Mouse (Mus musculus) erythroblast, adult 5-6 weeks (primary cell): Measurements from ENCODE around the gene Ripor2. TPM values are rescaled to one million over a fixed set of nuclear protein-coding genes. Genes with fewer than 3 reads are reported as not detected.

Experiments used
- ATAC-seq: replicated peaks from 2 replicates; pipeline ENCODE4 v1.8.0; 2016; ENCODE audit warnings: moderate number of reproducible peaks, mild to moderate bottlenecking, moderate TSS enrichment, inconsistent platforms; ENCODE audit not compliant: poor library complexity, low FRiP score, severe bottlenecking
- total RNA-seq, 2 experiments: library from RNA; stranded (forward) in 1 of 2; stranded (reverse) in 1 of 2; fragments of 150-400 nt in 1 of 2; fragments of 200-764, 138-1000 nt in 1 of 2; gene quantifications; 2 replicates each; pipeline versions ENCODE4 v1.2.3 to v1.2.4; 2015 to 2017; ENCODE audit warnings: low replicate concordance in 2 of 2

Gene Ripor2
- total RNA-seq, 2 experiments from 2014 or later = 13.3 to 20.2 TPM

DNA sequence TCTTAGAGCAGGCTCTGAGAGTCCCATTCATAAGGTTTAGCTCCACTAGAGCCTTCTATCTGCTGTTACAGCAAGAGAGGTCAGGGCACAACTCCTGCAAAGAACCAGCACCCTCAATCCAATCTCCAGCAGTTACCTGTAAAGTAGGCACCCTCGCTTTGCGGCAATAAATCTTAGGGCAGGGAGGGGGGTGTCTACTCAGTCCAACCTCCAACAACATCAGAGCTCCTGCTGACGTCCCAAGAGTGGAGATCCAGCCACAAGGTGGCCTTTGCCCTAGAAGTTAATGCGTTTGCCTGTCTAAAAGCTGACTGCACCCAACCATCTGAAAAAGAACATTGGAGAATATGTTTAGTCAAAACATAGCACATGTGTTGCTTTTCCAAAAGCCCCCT, 58.2 kb downstream of the Ripor2 start:
- ATAC-seq = no peak

DNA sequence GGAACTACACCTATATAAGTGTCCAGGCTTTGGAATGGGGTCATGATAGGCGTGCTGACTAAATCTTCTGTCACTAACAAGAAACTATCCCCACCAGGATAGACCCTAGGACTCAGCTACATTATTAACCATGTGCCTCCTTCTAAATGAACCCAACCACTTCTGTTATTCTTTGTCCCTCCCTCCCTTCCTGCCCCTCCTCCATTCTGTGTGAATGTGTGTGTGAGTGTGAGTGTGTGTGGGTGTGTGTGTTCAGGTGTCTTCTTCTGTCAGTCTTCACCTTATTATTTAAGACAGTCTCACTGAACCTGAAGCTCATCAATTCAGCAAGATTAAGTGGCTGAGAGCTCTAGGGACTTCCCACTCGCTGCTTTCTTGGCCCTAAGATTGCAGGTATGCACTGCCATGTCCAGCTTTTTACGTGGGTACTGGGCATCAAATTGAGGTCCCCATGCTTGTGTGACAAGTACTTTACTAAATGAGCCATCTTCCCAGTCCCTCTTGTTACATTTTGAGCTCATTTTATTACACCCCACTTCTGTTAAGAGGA, 58.9 kb downstream of the Ripor2 start:
- ATAC-seq = no peak

DNA sequence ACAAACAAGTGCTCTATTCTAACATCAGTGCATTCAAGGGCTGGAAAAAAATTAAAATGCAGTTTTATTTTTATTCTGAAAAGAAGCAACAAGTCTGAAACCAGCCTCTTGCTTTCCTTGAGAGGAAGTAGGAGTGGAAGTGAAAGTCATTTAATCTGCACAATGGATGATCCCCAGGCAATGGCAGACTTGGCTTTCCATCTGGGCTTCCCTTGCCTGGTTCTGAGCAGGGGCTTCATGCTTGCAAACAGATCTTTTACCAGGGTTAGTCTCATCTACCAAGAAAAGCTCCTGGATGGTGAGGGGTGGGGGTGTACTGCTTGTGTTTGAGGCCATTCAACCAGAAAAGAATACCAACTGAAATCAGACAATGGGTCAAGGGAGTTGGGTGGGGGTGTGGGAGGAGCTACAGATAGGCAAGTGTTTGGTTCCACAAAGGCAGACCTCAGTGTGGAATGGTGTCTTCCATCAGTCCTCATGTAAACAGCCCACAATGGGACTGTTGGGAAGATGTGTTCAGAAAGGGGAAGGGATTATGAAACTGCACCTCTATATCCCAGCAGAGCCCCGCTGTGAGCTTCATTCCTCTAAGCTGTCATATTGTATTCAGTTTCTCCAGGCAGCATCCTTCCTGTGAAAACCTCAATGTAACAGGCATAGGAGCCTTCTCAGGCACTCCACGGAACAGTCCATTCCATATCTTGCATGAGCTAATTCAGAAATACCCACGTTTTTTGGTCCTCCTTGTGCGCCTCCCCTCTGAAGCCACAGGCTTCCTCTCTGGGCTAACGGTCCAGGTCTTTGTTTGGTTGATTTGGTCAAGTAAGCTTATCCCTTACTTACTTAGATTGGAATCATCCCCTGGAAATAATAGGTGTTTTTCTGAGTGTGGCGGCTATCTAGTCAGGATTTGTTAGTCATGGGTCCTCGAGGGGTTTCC, 59.8 kb downstream of the Ripor2 start:
- ATAC-seq = no peak

DNA sequence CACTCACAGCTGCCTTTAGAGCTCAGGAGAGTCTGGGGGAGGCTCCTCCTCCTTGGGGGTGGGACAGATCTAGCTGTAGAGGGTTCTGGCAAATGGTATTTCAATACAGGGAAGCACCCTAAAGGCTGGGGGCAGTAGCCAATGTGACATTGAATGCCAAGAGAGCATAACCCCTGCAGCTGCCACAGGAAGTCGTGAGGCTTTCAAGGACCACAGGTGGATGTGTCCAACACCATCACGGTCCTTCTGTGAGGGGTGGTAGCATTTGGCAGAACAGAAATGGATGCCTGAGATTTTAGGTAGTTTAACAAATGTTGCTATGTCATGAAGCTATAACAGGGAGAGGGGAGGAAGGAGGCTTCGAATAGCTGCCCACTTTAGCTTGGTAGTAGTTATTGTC, 63.2 kb downstream of the Ripor2 start:
- no peak for ATAC-seq

DNA sequence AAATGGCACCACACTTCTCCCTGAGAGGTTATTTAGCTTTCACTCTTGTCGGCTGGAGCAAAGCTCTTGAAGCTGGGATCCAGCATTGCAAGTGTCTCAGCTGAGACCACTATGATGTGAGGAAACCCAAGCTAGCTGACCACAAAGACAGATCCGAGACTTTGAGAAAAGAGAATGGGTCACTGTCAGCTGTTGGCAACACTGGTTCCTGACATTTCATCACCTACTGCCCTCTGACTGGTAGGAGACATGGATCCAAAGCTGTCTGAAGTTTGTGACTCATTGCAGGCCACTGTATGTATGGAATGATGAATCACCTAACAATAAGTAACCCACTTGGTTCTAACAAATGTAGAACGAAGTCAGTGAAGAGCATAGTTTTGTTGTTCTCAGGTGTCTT, 64.3 kb downstream of the Ripor2 start:
- ATAC-seq = no peak

DNA sequence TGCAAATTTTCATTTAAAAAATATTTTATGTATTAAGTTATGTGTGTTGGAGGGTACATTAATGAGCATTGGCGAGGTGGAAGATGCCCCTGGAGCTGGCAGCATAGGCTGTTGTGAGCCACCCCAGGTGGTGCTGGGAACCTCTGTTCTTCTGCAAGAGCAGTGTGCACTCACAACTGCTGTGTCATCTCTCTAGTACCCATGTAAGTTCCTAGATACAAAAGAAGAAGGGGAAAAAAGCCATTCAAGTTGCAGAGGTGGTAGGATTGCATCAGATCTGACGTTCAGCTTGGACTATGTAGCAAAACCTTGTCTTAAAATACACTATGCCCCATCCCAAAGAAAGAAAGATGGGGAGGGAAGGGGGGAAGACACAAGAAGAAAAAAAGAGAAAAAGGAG, 65.5 kb downstream of the Ripor2 start:
- no peak for ATAC-seq

DNA sequence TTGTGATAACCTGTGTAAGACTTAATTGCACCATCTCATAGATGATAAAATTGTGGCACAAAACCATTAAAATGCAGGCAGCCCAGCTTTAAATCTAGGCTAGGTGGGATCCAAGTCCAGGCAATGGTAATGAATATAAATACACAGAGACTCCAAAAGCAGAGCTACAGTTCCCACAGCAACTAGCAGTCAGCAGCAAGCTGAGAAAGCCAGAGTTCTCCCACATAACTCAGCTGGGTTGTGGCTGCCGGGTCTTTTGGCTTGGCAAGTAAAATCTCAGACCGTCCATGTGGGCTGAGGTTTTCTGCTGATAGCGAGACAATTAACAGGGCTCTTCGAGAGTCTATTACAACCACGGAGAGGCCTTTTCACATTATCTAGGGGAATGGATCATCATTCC, 66.0 kb downstream of the Ripor2 start:
- no peak for ATAC-seq

DNA sequence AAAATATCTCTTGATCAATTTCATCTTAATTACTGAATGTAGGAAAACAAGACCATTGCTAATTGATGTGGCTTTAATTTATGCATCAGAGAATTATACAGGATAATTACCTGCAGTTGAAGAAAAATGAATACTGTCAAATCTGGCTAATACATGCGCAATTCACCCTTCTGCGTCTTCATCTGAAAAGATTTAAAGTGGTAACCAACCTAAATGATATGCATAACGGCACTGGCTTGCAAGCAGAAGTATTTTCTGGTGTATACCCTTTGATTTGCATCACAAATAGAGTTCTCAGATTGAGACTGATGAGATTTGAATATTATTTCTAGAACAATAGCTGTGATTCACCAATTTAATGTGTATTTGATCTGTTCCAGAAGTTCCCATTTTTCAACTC, 66.7 kb downstream of the Ripor2 start:
- ATAC-seq = no peak

DNA sequence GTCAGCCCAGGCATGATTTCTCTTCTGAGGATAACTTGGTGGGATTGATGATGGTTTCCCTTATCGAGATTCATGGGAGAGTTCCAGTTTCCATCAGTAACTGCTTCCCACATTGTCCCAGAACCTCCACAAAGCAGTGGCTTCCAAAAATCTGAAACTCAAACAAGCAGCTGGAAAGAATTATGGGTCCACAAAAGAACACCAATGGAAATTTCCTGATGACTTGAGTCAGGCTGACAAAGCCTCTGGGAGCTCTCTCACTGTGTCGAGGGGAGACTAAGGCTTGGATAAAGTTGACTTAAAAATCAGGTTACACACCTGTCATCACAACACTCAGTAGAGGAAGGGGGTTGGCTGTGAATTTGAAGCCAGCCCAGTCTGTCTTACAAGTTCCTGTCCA, 67.1 kb downstream of the Ripor2 start:
- no peak for ATAC-seq

DNA sequence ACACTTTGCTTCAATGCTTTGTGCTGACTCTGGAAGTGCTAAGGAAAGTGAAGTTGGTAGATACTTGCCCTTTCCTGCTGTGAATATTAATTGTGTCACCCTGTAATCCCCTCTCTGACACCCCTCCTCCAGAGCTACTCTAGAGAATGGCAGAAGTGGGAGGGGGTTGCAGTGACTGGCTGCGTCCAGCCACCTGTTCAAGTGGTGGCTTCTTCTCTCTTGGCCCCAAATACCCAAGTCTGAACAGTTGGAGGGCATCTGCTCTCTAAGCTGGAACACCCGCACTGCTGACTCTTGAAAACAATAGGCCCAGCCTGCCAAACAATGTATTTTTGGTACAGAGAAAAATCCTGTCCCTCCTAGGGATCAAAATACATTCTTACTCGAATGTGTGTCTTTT, 69.0 kb downstream of the Ripor2 start:
- ATAC-seq = no peak

DNA sequence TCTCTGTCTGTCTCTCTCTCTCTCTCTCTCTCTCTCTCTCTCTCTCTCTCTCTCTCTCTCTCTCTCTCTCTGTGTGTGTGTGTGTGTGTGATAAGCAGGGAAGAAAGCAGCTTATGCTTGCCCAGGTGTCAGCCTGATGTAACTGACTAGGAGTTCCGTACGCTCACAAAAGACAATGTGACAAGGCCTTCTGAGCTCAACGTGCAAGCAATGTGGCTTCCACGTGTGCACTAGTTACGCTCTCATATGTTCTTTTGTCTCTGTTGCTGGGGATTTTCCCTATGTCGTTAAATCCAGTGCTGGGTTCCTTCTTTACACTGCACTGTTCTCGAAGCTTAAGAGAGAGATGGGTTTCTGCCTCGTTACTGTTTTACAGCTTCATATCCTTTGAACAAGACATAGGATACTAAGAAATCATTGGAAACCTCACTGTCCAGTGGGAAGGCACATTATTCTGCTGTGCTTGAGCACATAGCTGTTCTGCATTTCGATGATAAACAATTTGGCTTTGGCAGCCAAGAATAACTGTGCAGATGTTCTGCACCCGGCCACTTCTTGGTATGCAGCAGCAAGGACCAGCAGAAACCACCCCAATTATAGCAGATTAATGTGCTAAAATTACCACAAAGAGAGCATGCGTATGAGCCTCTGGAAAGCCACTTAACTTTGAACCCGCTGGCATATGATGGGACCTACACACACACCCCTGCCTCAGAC, 73.1 kb downstream of the Ripor2 start:
- no peak for ATAC-seq

DNA sequence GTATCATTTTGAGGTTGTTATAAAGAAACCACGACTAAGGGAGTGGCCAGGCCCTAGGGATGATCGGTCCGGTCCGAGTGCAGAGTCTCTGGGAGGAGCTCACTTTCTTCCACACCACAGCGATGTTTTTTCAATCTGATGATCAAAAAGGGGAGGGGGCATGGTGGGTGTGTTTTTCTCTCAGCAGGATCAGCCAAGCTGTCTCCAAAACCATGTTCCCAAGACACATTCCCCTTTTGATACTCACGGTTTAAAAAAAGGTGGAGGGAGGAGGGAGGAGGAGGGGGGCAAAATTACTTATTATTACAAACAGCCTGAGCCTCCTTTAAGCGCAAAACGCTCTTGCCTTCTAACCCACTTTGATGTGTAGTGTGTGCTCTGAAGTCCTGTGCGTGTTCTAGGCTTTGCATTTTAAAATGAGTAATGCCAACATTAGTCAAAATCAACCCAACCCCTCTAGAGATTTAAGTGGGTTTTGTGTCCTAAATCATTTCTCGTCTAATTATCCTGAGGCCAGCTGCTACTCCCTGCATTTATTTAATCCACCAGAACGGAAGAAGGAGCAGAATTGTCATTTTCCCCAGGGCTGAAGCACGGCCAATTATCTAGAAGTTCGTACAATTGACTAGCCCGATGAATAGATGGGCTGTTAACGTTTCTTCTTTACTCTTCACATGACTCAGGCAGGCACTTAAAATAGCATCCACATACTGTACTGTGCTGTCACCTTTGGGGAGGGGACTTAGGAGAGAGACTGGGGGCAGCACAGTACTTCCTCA, 74.9 kb downstream of the Ripor2 start:
- no peak for ATAC-seq

DNA sequence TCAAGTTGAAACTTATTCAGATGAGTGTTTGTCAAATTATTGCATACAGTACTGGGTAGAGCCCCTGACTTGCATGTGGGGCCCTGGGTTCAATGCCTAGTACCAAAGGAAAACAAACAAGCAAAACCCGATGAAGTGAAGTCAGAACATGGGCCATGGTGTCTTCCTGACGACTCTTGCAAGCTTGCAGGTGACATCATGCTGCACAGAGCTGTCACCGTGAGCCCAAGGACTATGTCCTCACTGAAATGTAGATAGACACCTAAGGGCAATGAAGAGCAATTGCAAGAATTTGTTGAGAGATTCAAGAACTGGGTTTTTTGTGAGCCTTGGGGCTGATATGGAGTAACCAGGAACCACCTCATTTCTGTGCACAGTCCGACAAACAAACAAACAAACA, 84.8 kb downstream of the Ripor2 start:
- ATAC-seq = no peak

DNA sequence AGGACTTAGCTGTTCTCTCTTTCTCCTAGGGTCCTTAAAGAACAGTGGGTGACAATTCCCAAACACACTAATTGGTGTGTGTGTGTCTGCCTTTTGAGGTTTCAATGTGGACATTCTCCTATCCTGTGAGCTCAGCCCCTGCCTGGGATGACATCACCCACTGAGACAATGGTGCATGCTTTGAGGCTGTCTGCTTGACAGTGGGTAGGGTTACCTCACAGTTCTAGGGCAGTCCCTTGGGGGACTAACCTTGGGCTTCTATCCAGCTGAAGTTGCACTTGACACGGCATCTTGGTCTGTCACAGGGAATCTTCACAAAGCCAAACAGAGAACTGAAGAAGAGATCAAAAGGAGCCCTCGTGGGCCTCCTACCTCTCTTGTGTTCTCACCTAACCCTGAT, 86.6 kb downstream of the Ripor2 start:
- no peak for ATAC-seq

DNA sequence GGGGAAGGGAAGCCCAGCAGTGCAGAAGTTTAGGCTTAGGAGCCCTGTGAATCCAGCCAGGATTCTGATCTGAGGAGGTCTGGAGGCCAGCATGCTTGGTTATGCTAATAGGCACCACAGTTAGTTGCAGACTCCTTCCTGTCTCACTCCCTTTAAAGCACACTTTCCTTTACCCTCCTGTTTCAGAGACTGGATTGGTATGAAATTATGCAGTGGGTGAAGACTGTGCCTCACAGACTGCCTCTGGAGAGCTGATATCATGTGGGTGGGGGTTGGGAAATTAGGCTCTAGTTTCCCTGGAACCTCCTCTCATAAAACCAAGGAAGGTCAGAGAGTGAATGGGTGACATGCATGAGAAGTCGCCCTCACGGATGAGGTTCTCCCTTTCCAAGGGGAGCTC, 88.7 kb downstream of the Ripor2 start:
- ATAC-seq = no peak

DNA sequence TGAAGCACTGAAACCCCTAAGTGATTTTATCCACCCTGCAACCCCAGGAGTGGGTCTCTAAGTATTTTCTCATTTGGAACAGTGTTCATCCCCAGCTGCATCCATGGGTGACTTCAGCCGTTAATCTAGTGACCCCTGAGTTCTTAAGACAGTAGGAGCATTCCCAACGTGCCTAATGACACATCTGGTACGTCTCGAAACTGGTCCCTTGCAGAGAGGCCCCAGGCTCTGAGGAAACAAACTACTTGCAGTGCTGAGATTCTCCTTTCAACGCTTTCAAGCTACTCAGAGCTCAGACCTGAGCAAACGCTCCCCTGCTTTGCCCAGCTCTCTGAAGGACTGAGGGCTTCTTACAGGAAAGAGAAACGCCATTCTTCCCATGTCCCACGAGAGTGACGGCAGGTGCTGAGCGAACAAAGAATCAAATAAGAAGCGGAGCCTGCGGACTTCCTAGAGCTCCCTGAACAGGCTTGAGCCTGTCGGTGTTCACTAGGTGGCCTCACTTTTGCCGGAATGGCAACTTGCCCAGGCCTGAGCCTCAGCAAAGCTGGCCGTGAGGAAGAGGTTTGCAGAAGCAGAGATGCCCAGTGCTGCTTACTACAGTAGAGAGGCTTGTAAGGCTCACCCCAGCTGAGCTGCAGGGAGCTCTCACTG, 97.2 kb downstream of the Ripor2 start:
- ATAC-seq = no peak

DNA sequence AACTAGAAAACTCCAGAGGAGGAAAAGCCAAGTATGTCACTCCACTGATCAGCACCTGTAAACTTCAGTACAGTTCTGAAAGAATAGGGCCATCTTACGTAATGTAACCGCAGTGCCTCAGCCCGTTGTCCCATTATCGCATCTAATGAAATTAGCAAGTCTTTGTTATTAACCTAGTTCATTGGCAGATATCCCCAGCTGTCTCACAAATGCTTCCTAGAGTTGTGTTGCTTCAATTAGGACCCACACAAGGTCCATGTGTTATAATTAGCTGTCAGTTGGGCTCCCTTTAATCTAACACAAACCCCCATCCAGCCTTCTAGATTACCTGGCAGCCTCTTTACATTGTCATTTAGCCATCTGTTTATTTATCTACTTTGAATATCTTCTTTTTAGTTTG, 99.0 kb downstream of the Ripor2 start:
- ATAC-seq = no peak

DNA sequence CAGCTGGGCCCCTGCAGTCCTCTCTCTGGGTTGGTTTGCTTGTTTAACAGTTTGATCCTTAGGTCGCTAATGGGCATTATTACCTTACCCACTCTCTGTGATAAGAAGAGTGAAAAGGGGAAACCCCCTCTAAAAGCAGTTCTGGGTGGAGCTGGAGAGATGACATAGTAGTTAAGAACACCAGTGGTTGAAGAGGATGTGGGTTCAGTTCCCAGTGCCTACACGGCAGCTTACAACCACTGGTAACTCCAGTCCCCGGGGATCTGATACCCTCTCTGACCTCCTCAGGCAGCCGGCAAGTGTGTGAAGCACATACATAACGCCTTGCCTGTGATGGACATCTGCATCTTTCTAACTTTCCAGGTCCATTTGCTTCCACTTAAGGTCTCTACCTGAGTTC, 100.4 kb downstream of the Ripor2 start:
- ATAC-seq = no peak

DNA sequence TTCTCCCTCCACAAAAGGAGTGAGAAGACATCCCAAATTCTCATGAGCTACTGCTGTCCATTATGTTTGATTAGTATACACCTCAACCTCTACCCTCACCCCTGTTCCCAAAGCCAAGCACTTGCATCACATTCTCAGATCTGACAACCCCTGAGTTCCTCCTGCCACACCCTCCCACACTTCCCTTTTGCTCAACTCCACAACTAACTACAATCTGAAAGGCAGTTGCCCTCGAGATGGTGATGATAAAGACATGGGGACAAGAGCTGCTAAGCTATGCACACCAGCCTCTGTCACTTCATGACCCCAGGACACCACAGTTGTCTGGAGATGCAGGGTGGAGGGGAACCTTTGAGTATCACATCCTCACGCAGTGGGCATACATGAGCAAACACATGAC, 102.5 kb downstream of the Ripor2 start:
- no peak for ATAC-seq

DNA sequence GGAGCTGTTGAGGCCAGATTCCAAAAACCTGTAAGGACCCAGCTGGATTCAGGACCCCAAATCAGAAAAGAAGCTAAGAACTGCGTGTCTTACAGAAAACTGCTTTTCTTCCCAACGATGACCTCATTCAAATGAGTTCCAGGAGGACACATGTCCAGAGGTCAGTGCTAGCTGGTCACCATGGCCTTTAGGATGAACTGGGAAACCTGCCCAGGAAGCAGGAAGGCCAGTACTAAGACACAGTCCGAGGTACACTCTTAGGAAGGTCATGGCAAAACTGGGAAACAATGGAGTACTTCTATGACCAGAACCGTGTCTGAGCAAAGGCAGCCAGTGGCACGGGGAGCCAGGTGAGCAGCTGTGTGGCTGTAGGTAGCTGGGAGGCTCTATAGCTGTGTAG, 103.9 kb downstream of the Ripor2 start:
- no peak for ATAC-seq
